Mouse (Mus musculus): ENCODE measurements around the gene Pdk2. TPM values are rescaled to one million over a fixed set of nuclear protein-coding genes. Genes with fewer than 3 reads are reported as not detected.
A peak's percentile ranks its signal among the peaks of the same experiment; 100 is the strongest.

Pdk2 gene
- total RNA-seq, 2 experiments from 2014 or later, result 21.4 to 22.2 TPM

GRCm38 (mm10) chr11:94990749-94991577 is 50.2 kb downstream of the Pdk2 start, which contains the start of gene Ppp1r9b:
Gene Ppp1r9b (plus strand): TSS chr11:94991035.
- peak; percentile 95 for DNase-seq
- intact Hi-C loops (cut with DNase I), result no loop called here

- intact Hi-C loops (cut with DNase I), result no loop called here
- DNase-seq, result no peak
Observed at GRCm38 (mm10) chr11:94990102-94990748, 50.9 kb downstream of the Pdk2 start.

GRCm38 (mm10) chr11:94989562-94990017 is 51.6 kb downstream of the Pdk2 start:
- peak; percentile 81 for DNase-seq
- intact Hi-C loops (cut with DNase I), result loop anchor here (10.0 kb wide), 1 partner anchor 265 kb away; no protein-coding TSS in a partner anchor

- DNase-seq, result no peak
- intact Hi-C loops (cut with DNase I), result loop anchor here (10.0 kb wide), 1 partner anchor 266 kb away; no protein-coding TSS in a partner anchor
Observed at GRCm38 (mm10) chr11:94988780-94989561, 52.2 kb downstream of the Pdk2 start.

- intact Hi-C loops (cut with DNase I), result loop anchor here (10.0 kb wide), 1 partner anchor 267 kb away; no protein-coding TSS in a partner anchor
- no peak for DNase-seq
Observed at GRCm38 (mm10) chr11:94987851-94988250, 53.3 kb downstream of the Pdk2 start.

- no peak for DNase-seq
- intact Hi-C loops (cut with DNase I), result loop anchor here (10.0 kb wide), 1 partner anchor 267 kb away; no protein-coding TSS in a partner anchor
Observed at GRCm38 (mm10) chr11:94987341-94987740, 53.8 kb downstream of the Pdk2 start.

- intact Hi-C loops (cut with DNase I), result loop anchor here (10.0 kb wide), 1 partner anchor 268 kb away; no protein-coding TSS in a partner anchor
- no peak for DNase-seq
Observed at GRCm38 (mm10) chr11:94986435-94986834, 54.7 kb downstream of the Pdk2 start.

GRCm38 (mm10) chr11:94985822-94986221 is 55.3 kb downstream of the Pdk2 start:
- no peak for DNase-seq
- intact Hi-C loops (cut with DNase I), result loop anchor here (10.0 kb wide), 1 partner anchor 269 kb away; no protein-coding TSS in a partner anchor

- intact Hi-C loops (cut with DNase I), result loop anchor here (10.0 kb wide), 1 partner anchor 270 kb away; no protein-coding TSS in a partner anchor
- no peak for DNase-seq
Observed at GRCm38 (mm10) chr11:94985140-94985539, 56.0 kb downstream of the Pdk2 start.

GRCm38 (mm10) chr11:94979462-94980179 is 61.5 kb downstream of the Pdk2 start:
- no peak for DNase-seq

GRCm38 (mm10) chr11:94978947-94979346 is 62.2 kb downstream of the Pdk2 start:
- intact Hi-C loops (cut with DNase I), result no loop called here

More at GRCm38 (mm10) chr11:94979462-94980179, 61.5 kb downstream of the Pdk2 start:
- intact Hi-C loops (cut with DNase I), result loop anchor here (10.0 kb wide), 1 partner anchor 275 kb away; no protein-coding TSS in a partner anchor

GRCm38 (mm10) chr11:94978178-94978915 is 62.8 kb downstream of the Pdk2 start:
- DNase-seq, result peak; percentile 66
- intact Hi-C loops (cut with DNase I), result no loop called here

More at GRCm38 (mm10) chr11:94978947-94979346, 62.2 kb downstream of the Pdk2 start:
- DNase-seq, result peak; percentile 97

Other genes with a start within 250 kb of the Pdk2 start
- 10 to 100 TPM; 62.8 to 70.4 TPM for gene Col1a1, start 105.1 kb downstream of the Pdk2 start, total RNA-seq (2021)
- under 1 TPM in 1 of 2 experiments, not detected in 1; 0.46 TPM for gene Hils1, start 73.8 kb downstream of the Pdk2 start, total RNA-seq (2021)
- gene Sgca, start 65.0 kb downstream of the Pdk2 start, total RNA-seq (2021), result not detected
- gene Ppp1r9b, start 50.3 kb downstream of the Pdk2 start, total RNA-seq (2021), result 100 to 1,000 TPM; 273 to 276 TPM
- gene Samd14, start 31.5 kb downstream of the Pdk2 start, total RNA-seq (2021), result 100 to 1,000 TPM; 173 to 176 TPM
- gene Itga3, start 35.4 kb upstream of the Pdk2 start, total RNA-seq (2021), result 10 to 100 TPM; 20.3 to 20.5 TPM
- not detected for gene Dlx3, start 78.8 kb upstream of the Pdk2 start, total RNA-seq (2021)
- gene Dlx4, start 104.9 kb upstream of the Pdk2 start, total RNA-seq (2021), result under 1 TPM; 0.18 to 0.24 TPM
- gene Tac4, start 220.2 kb upstream of the Pdk2 start, total RNA-seq (2021), result not detected